9 mouse cellular contexts compared by ENCODE assay signal in genomic region chr5:21586763-21587162, GRCm38 (mm10). TPM values are rescaled to one million over a fixed set of nuclear protein-coding genes. Genes with fewer than 3 reads are reported as not detected.
DNase-seq lines count a peak whose midpoint lies in the region; ATAC-seq lines count a peak whose summit lies in the region.
"Had no signal": no experiment of that assay in that cellular context is flagged by ENCODE, and none has a peak within 500 bp of the region (broad histone marks: within the 10 kb centered on the region; RNA-seq: fewer than 3 reads in every experiment).

No protein-coding gene starts in this region.

- H3K27me3 ChIP-seq in hindbrain, embryonic 10.5 days (ENCODE audit: insufficient read depth, poor library complexity, severe bottlenecking): no peaks in the 10 kb centered on the region
- H3K27me3 ChIP-seq in hindbrain, embryonic 16.5 days (replicated peaks; ENCODE audit: control insufficient read depth, insufficient read depth, low read length): no peaks in the 10 kb centered on the region

- no peaks in the 10 kb centered on the region for H3K4me1 ChIP-seq in hindbrain, embryonic 10.5 days (replicated peaks)
- H3K4me1 ChIP-seq in hindbrain, embryonic 16.5 days (ENCODE audit: control insufficient read depth, insufficient read depth, low read depth, low read length): no peaks in the 10 kb centered on the region

- no peak overlapping the region for H3K4me3 ChIP-seq in hindbrain, embryonic 10.5 days
- H3K4me3 ChIP-seq in hindbrain, embryonic 16.5 days (ENCODE audit: low read length): no peak overlapping the region
- H3K4me3 ChIP-seq: erythroblast, embryonic 14.5 days had no signal

- no peak overlapping the region for H3K4me2 ChIP-seq in hindbrain, embryonic 16.5 days (ENCODE audit: low read length)

- H3K9ac ChIP-seq in hindbrain, embryonic 16.5 days (ENCODE audit: low read depth, low read length): no peak overlapping the region

- no peak for ATAC-seq in hindbrain, embryonic 16.5 days

- H3K27ac ChIP-seq in hindbrain, embryonic 10.5 days: no peak overlapping the region
- no peak overlapping the region for H3K27ac ChIP-seq in hindbrain, embryonic 16.5 days (ENCODE audit: low read depth, low read length)

- no peaks in the 10 kb centered on the region for H3K9me3 ChIP-seq in hindbrain, embryonic 10.5 days
- no peaks in the 10 kb centered on the region for H3K9me3 ChIP-seq in hindbrain, embryonic 16.5 days (ENCODE audit: control insufficient read depth, low read length)

- DNase-seq in hindbrain, embryonic 10.5 days (ENCODE audit: low spot score): peak; percentile 48
- DNase-seq in urinary bladder, adult 18-20 months (ENCODE audit: low spot score in 2 of 2): peak; percentile 12 to 21
- DNase-seq in urinary bladder, postnatal 4 days (ENCODE audit: low spot score in 2 of 2): no peak
- DNase-seq in c-Kit-positive CD71-positive TER-119-negative erythroid progenitor cells, embryonic 14.5 days (ENCODE audit: low read depth): peak; percentile 34
- peak; percentile 6 for DNase-seq in gonadal fat pad, adult 2 months (ENCODE audit: low read depth)
- DNase-seq in lung, postnatal 14 days: peak; percentile 69
- DNase-seq in thymus, postnatal 25 days: peak; percentile 40

- no peaks in the 10 kb centered on the region for H3K36me3 ChIP-seq in hindbrain, embryonic 10.5 days
- H3K36me3 ChIP-seq in hindbrain, embryonic 16.5 days (ENCODE audit: control insufficient read depth, insufficient read depth, low read length): no peaks in the 10 kb centered on the region

- WGBS in hindbrain, embryonic 10.5 days: 59% methylated on average over 6 of the region's 6 CpGs
- WGBS in hindbrain, embryonic 16.5 days: 54% methylated on average over 6 of the region's 6 CpGs

RNA-seq across cellular contexts. Expression of gene Lrrc17, which starts 43.4 kb away (rescaled TPM):
- polyA plus RNA-seq in hindbrain, embryonic 10.5 days (2016; fragmentation: Nextera tagmentation; extraction: Ambion mirVana): 6.1 and 12.8 TPM in 2 replicates
- 5.7 and 8.5 TPM in 2 replicates for polyA plus RNA-seq in hindbrain, embryonic 16.5 days (2015; fragmentation: Nextera tagmentation; extraction: Ambion mirVana)
- polyA plus RNA-seq in gonadal fat pad, adult 2 months (2012; rRNA removed): 6.2 and 7.0 TPM in 2 replicates
- polyA plus RNA-seq: erythroblast, embryonic 14.5 days had no signal

RNA-seq across cellular contexts. Expression of gene Fbxl13, which starts 58.7 kb away (rescaled TPM):
- polyA plus RNA-seq in hindbrain, embryonic 10.5 days (2016; fragmentation: Nextera tagmentation; extraction: Ambion mirVana): 0.20 and 0.41 TPM in 2 replicates
- 0.10 and 0.21 TPM in 2 replicates for polyA plus RNA-seq in hindbrain, embryonic 16.5 days (2015; fragmentation: Nextera tagmentation; extraction: Ambion mirVana)
- 0.59 and 0.69 TPM in 2 replicates for polyA plus RNA-seq in gonadal fat pad, adult 2 months (2012; rRNA removed)
- polyA plus RNA-seq: erythroblast, embryonic 14.5 days had no signal

RNA-seq across cellular contexts. Expression of gene Armc10, which starts 58.9 kb away (rescaled TPM):
- polyA plus RNA-seq in hindbrain, embryonic 10.5 days (2016; fragmentation: Nextera tagmentation; extraction: Ambion mirVana): 62.9 and 66.8 TPM in 2 replicates
- 40.5 and 45.3 TPM in 2 replicates for polyA plus RNA-seq in hindbrain, embryonic 16.5 days (2015; fragmentation: Nextera tagmentation; extraction: Ambion mirVana)
- 31.1 and 32.2 TPM in 2 replicates for polyA plus RNA-seq in gonadal fat pad, adult 2 months (2012; rRNA removed)

Comparison
In these comparisons a context has a peak if more than half of its experiments do, and no peak if none do; other contexts are left out.
1. DNase-seq: peak in hindbrain, embryonic 10.5 days (single experiment), urinary bladder, adult 18-20 months (2 of 2), c-Kit-positive CD71-positive TER-119-negative erythroid progenitor cells, embryonic 14.5 days (single experiment), gonadal fat pad, adult 2 months (single experiment), lung, postnatal 14 days (single experiment) and thymus, postnatal 25 days (single experiment); none in urinary bladder, postnatal 4 days (0 of 2).